Mouse (Mus musculus): ENCODE data around the gene Wdr63. TPM values are rescaled to one million over a fixed set of nuclear protein-coding genes. Genes with fewer than 3 reads are reported as not detected.

The Wdr63 gene
- polyA plus RNA-seq (2015; fragmentation: Nextera tagmentation; extraction: Ambion mirVana): 0.46 and 0.55 TPM in 2 replicates

DNA sequence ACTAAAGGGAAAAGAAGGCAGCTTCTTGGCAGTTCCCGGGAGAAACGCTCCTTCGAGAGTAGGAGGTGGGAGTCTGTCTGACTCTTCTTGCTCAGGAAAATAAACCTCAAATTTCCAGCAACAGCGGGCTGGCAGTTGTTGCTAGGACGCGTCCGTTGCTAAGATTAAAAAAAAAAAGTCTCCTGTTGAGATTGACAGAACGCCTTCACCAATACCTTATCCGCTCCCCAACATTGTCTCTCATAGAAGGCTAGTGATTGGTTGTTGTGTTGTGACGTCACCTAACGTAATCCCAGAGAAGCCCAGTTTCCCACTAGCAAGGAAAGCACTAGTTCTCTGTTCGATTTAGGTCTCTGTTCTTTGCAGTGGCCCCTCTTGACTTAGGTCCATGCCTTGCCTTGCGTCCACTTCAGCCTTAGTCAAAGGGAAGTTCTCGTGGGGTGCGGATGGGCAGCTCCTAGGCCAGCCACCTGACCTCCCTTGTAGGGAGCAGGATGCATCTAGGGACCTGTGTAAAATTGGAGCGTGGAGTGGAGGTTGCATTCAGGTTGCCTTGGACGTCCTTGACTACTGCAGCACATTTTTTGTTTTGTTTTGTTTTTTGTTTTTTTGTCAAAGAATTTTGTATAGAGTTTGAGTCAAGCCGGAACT lies at the start of gene Wdr63:
Gene Wdr63, minus strand, starts transcription at position 210 of the 651 bp plus-strand sequence.

GRCm38 (mm10) chr3:146149156-146150057 lies 41.5 kb upstream of the Wdr63 start, which contains the start of gene Mcoln2:
Mcoln2 (plus strand) TSS chr3:146149833.

DNA sequence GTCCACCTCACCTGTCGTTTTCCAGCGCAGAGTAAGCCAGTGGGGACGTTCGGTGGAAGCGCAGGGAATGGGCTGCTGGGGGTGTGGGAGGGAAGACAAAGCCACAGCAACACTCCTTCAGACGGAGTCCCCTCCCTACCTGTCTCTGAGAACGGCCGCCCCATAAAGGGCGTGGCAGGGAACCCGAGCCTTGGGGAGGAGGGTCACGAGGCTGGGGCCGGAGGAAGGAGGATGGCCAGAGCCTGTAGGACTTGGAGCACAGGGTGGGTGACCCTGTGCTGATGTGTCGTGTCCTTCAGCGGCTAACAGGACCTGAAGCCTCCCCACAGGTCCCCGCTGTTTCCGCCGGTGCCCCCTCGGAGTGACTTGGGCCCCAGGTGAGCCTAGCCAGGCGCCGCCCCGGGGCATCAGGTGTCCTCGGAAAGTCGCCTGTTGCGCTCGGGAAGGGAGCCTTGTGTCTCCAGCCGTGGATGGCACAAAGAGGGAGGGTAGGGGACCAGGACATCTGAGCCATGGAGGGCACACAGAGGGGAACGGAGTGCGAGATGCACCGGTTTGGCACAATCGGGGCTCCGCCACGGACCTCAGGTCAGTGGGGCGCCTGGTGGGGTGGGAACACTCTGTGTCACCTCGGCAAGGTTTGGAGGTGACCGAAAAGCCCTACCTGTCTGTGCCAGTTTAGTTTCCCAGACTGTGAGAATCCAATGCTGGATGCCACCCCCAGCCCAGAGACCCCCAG lies 9.5 kb upstream of the Wdr63 start, which contains the start of gene Mcoln3:
Gene Mcoln3, plus strand, starts transcription at position 193 of the 739 bp plus-strand sequence.

Other genes with a start within 250 kb of the Wdr63 start
- gene Bcl10, start 185.3 kb downstream of the Wdr63 start, polyA plus RNA-seq (2015; fragmentation: Nextera tagmentation; extraction: Ambion mirVana): 31.3 and 33.2 TPM in 2 replicates
- 72.0 and 77.6 TPM in 2 replicates for gene 2410004B18Rik, start 170.1 kb downstream of the Wdr63 start, polyA plus RNA-seq (2015; fragmentation: Nextera tagmentation; extraction: Ambion mirVana)
- gene Syde2, start 120.3 kb downstream of the Wdr63 start, polyA plus RNA-seq (2015; fragmentation: Nextera tagmentation; extraction: Ambion mirVana): 0.28 and 0.71 TPM in 2 replicates
- gene Mcoln3, start 9.3 kb upstream of the Wdr63 start, polyA plus RNA-seq (2015; fragmentation: Nextera tagmentation; extraction: Ambion mirVana): 0.26 and 0.55 TPM in 2 replicates
- 0.25 and 0.45 TPM in 2 replicates for gene Mcoln2, start 41.7 kb upstream of the Wdr63 start, polyA plus RNA-seq (2015; fragmentation: Nextera tagmentation; extraction: Ambion mirVana)
- 0.24 and 0.46 TPM in 2 replicates for gene Lpar3, start 112.8 kb upstream of the Wdr63 start, polyA plus RNA-seq (2015; fragmentation: Nextera tagmentation; extraction: Ambion mirVana)